Mouse (Mus musculus) cerebellum, adult 2 months (tissue): ENCODE results near the gene Tmem14c.

Source experiments
- CTCF ChIP-seq: fragments of 200-500 bp; IDR thresholded peaks from 2 replicates; pipeline ENCODE4 v1.5.1; 2011; ENCODE audit warnings: low read depth, mild to moderate bottlenecking, control low read depth, low read length, moderate library complexity, borderline replicate concordance; ENCODE audit not compliant: insufficient read depth
- POLR2A ChIP-seq: fragments of 200-500 bp; IDR thresholded peaks from 2 replicates; pipeline ENCODE4 v1.6.1; 2011; ENCODE audit warnings: low read length, control low read depth, borderline replicate concordance; ENCODE audit not compliant: insufficient read depth

GRCm38 (mm10) chr13:41051965-41052364 lies 35.9 kb downstream of the Tmem14c start:
- TF ChIP-seq CTCF: no peak
- TF ChIP-seq POLR2A: no peak
